Mouse (Mus musculus) brain, embryonic 14.5 days (tissue): ENCODE data around the gene Jade2.

Source experiments
- CTCF ChIP-seq: fragments of 200-500 bp; IDR thresholded peaks from 2 replicates; pipeline ENCODE4 v1.5.1; 2012; ENCODE audit warnings: inconsistent platforms, mild to moderate bottlenecking, moderate library complexity, borderline replicate concordance; ENCODE audit not compliant: insufficient read depth, insufficient read length; ENCODE audit errors: extremely low read depth
- POLR2A ChIP-seq: fragments of 200-500 bp; IDR thresholded peaks from 2 replicates; pipeline ENCODE4 v1.6.1; 2012; ENCODE audit warnings: mild to moderate bottlenecking, inconsistent platforms, borderline replicate concordance; ENCODE audit not compliant: poor library complexity, insufficient read depth, insufficient read length, severe bottlenecking; ENCODE audit errors: extremely low read depth

GRCm38 (mm10) chr11:51835598-51835997 lies 21.9 kb downstream of the Jade2 start:
- TF ChIP-seq POLR2A (no peak), CTCF (no peak)
